ENCODE assay signal across 12 mouse cellular contexts in genomic region chr10:117441121-117441978, GRCm38 (mm10).
A peak's percentile ranks its signal among the peaks of the same experiment; 100 is the strongest.
DNase-seq lines count a peak whose midpoint lies in the region; ATAC-seq lines count a peak whose summit lies in the region.
"Had no signal": no experiment of that assay in that cellular context is flagged by ENCODE, and none has a peak within 500 bp of the region (broad histone marks: within the 10 kb centered on the region; RNA-seq: fewer than 3 reads in every experiment).

No protein-coding gene starts in this region.

- WGBS in neural tube, embryonic 11.5 days: 29% methylated on average over 24 of the region's 24 CpGs
- WGBS in forebrain, embryonic 13.5 days: 2% methylated on average over 24 of the region's 24 CpGs
- WGBS in limb, embryonic 11.5 days: 41% methylated on average over 24 of the region's 24 CpGs
- 19% methylated on average over 24 of the region's 24 CpGs for WGBS in neural tube, embryonic 14.5 days

- H3K4me1 ChIP-seq in neural tube, embryonic 11.5 days (ENCODE audit: control insufficient read depth, insufficient read depth, low read length): no peaks in the 10 kb centered on the region
- peaks cover 18% of the 10 kb centered on the region; the same call in 1 of the 2 replicates for H3K4me1 ChIP-seq in forebrain, embryonic 13.5 days
- H3K4me1 ChIP-seq in limb, embryonic 11.5 days (ENCODE audit: control insufficient read depth, insufficient read depth, low read length): no peaks in the 10 kb centered on the region
- no peaks in the 10 kb centered on the region for H3K4me1 ChIP-seq in neural tube, embryonic 14.5 days (ENCODE audit: control insufficient read depth, insufficient read depth, low read length)

- ATAC-seq in neural tube, embryonic 11.5 days (ENCODE audit: insufficient read depth, low FRiP score, low TSS enrichment): no peak
- peak; percentile 69 for ATAC-seq in forebrain, embryonic 13.5 days
- ATAC-seq in limb, embryonic 11.5 days (ENCODE audit: insufficient number of reproducible peaks, low FRiP score, low TSS enrichment, low read depth): no peak
- no peak; the same call in 1 of the 2 replicates for ATAC-seq in neural tube, embryonic 14.5 days (ENCODE audit: low read depth)
- no peak for ATAC-seq in megakaryocyte, adult 5-6 weeks (ENCODE audit: poor library complexity, severe bottlenecking)
- ATAC-seq: lung, postnatal 0 days had no signal

- no peaks in the 10 kb centered on the region for H3K9me3 ChIP-seq in neural tube, embryonic 11.5 days (ENCODE audit: control insufficient read depth, low read length)
- H3K9me3 ChIP-seq in forebrain, embryonic 13.5 days (replicated peaks): peaks cover 6% of the 10 kb centered on the region
- H3K9me3 ChIP-seq in limb, embryonic 11.5 days (ENCODE audit: control insufficient read depth, low read length): no peaks in the 10 kb centered on the region
- H3K9me3 ChIP-seq in neural tube, embryonic 14.5 days (ENCODE audit: control insufficient read depth, low read length): no peaks in the 10 kb centered on the region

- DNase-seq in neural tube, embryonic 11.5 days (ENCODE audit: low spot score): no peak
- DNase-seq in neural tube, embryonic 10.5 days (ENCODE audit: extremely low spot score, low spot score): no peak
- DNase-seq in limb, embryonic 11.5 days (ENCODE audit: low spot score): no peak
- no peak for DNase-seq in layer of hippocampus, postnatal 25 days (ENCODE audit: extremely low spot score in 1 of 2, low spot score in 1 of 2)
- DNase-seq in thymus, postnatal 36 days: no peak
- DNase-seq: cerebellum, postnatal 36 days; right cerebral cortex, postnatal 4 days had no signal

- peak overlapping the region; percentile 17; the same call in 1 of the 2 replicates for H3K4me2 ChIP-seq in neural tube, embryonic 11.5 days (ENCODE audit: low read depth)
- peak overlapping the region; percentile 54 for H3K4me2 ChIP-seq in forebrain, embryonic 13.5 days
- peak overlapping the region; percentile 21; the same call in 1 of the 2 replicates for H3K4me2 ChIP-seq in limb, embryonic 11.5 days (ENCODE audit: low read depth, severe bottlenecking)
- peak overlapping the region; percentile 33 for H3K4me2 ChIP-seq in neural tube, embryonic 14.5 days (ENCODE audit: low read depth, low read length)

- no peak overlapping the region for H3K9ac ChIP-seq in neural tube, embryonic 11.5 days (ENCODE audit: low read length)
- no peak overlapping the region for H3K9ac ChIP-seq in forebrain, embryonic 13.5 days
- peak overlapping the region; percentile 32; the same call in 1 of the 2 replicates for H3K9ac ChIP-seq in limb, embryonic 11.5 days (ENCODE audit: low read length)
- no peak overlapping the region for H3K9ac ChIP-seq in neural tube, embryonic 14.5 days (replicated peaks; ENCODE audit: low read depth, low read length)

- H3K27me3 ChIP-seq in neural tube, embryonic 11.5 days (ENCODE audit: control insufficient read depth, insufficient read depth, low read length): no peaks in the 10 kb centered on the region
- H3K27me3 ChIP-seq in forebrain, embryonic 13.5 days: peaks cover under 1% of the 10 kb centered on the region; the same call in 1 of the 2 replicates
- H3K27me3 ChIP-seq in limb, embryonic 11.5 days (ENCODE audit: control insufficient read depth, insufficient read depth, low read length): no peaks in the 10 kb centered on the region
- no peaks in the 10 kb centered on the region for H3K27me3 ChIP-seq in neural tube, embryonic 14.5 days (ENCODE audit: control insufficient read depth, insufficient read depth, low read length)

- H3K4me3 ChIP-seq in neural tube, embryonic 11.5 days (ENCODE audit: low read depth, low read length): no peak overlapping the region
- H3K4me3 ChIP-seq in forebrain, embryonic 13.5 days: peak overlapping the region; percentile 18
- no peak overlapping the region for H3K4me3 ChIP-seq in limb, embryonic 11.5 days (ENCODE audit: low read depth, low read length)
- H3K4me3 ChIP-seq in neural tube, embryonic 14.5 days (ENCODE audit: low read depth, low read length): no peak overlapping the region
- H3K4me3 ChIP-seq: myocyte had no signal

- no peaks in the 10 kb centered on the region for H3K36me3 ChIP-seq in neural tube, embryonic 11.5 days (ENCODE audit: control insufficient read depth, insufficient read depth, low read length)
- H3K36me3 ChIP-seq in forebrain, embryonic 13.5 days (ENCODE audit: poor library complexity, severe bottlenecking): no peaks in the 10 kb centered on the region
- no peaks in the 10 kb centered on the region for H3K36me3 ChIP-seq in limb, embryonic 11.5 days (ENCODE audit: control insufficient read depth, insufficient read depth, low read length)
- H3K36me3 ChIP-seq in neural tube, embryonic 14.5 days (ENCODE audit: control insufficient read depth, insufficient read depth, low read length): no peaks in the 10 kb centered on the region

- H3K27ac ChIP-seq in neural tube, embryonic 11.5 days (ENCODE audit: low read depth, low read length): no peak overlapping the region
- H3K27ac ChIP-seq in forebrain, embryonic 13.5 days: no peak overlapping the region
- H3K27ac ChIP-seq in limb, embryonic 11.5 days (replicated peaks; ENCODE audit: low read depth, low read length): no peak overlapping the region
- no peak overlapping the region for H3K27ac ChIP-seq in neural tube, embryonic 14.5 days (ENCODE audit: low read depth, low read length)
